Mouse (Mus musculus) kidney, postnatal 10 days (tissue): Measurements from ENCODE around the gene Tmprss11f.
"Not testable (repeated sequence)": the region's sequence is repeated elsewhere in the genome, so short reads cannot be mapped to it uniquely, and the experiment has no call there.

Experiments
- DNase-seq: peaks from one replicate; pipeline ENCODE4 v3.0.0; 2021; ENCODE audit warnings: mixed read lengths

The Tmprss11f gene

GRCm38 (mm10) chr5:86632324-86632723 lies at the start of gene Tmprss11f:
TSS of gene Tmprss11f (minus strand) at chr5:86632424.
- no peak for DNase-seq

- no peak for DNase-seq
Measured at GRCm38 (mm10) chr5:86676262-86676661, 44.0 kb upstream of the Tmprss11f start, which contains the start of gene Tmprss11b. TSS of gene Tmprss11b (minus strand) at chr5:86676362.

- peak; percentile 48 for DNase-seq
Measured at GRCm38 (mm10) chr5:86649185-86649584, 17.0 kb upstream of the Tmprss11f start.

DNA sequence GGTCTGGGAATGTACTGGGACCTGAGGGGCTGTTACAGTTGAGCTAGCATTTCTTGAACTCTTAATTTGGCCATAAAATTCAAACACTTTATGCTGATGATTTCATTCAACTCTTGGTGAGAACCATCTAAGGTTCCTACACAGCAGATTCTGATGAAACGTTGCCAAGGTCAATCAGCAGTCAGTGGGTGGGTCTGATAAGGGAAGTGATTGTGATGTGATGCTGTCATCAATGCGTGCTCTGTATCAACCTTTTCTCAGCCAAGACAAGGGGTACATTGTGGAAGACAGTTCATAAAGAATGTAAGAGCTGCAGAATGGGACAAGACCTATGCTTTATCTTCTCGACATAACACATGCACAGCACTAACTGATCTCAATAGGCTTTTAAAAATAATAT lies 8.6 kb upstream of the Tmprss11f start:
- no peak for DNase-seq

DNA sequence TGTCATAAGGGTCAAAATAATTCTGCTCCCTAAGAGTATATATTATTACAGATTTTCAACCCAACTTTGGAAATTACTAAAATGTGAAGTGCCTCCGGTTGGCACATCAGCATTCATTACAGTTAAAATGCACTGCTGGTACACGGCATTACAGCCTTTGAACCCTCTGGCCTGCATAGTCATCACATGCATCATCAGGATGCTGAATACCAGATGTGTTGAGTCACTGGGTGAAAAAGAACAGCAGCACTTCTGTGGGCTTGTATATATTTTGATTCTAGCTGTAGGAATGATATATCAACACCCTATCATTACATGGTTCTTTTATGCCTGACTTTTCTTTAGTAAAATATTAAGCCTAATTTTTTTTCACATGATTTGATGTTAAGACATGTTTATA lies 1.5 kb downstream of the Tmprss11f start:
- no peak for DNase-seq

GRCm38 (mm10) chr5:86621778-86622177 lies 10.4 kb downstream of the Tmprss11f start:
- DNase-seq, result no peak

GRCm38 (mm10) chr5:86585896-86586295 lies 46.3 kb downstream of the Tmprss11f start:
- DNase-seq, result no peak

GRCm38 (mm10) chr5:86582618-86583017 lies 49.6 kb downstream of the Tmprss11f start:
- no peak for DNase-seq

GRCm38 (mm10) chr5:86581998-86582397 lies 50.2 kb downstream of the Tmprss11f start:
- no peak for DNase-seq

- not testable (repeated sequence) for DNase-seq
Measured at GRCm38 (mm10) chr5:86578761-86579160, 53.5 kb downstream of the Tmprss11f start.

DNA sequence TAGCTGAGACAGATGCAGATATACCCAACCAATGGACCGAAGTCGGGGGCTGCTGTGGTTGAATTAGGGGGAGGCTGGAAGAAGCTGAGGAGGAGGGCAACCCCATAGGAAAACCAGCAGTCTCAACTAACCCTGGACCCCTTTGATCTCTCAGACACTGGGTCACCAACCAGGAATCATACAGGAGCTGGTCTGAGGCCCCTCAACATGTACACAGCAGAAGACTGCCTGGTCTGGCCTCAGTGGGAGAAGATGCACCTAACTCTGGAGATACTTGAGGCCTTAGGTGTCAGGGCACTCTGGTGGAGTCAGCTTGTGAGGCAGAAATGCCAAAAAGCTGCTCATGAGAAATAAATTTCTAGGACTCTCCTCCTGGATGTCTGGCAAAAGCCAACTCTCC lies 85.5 kb downstream of the Tmprss11f start:
- no peak for DNase-seq

DNA sequence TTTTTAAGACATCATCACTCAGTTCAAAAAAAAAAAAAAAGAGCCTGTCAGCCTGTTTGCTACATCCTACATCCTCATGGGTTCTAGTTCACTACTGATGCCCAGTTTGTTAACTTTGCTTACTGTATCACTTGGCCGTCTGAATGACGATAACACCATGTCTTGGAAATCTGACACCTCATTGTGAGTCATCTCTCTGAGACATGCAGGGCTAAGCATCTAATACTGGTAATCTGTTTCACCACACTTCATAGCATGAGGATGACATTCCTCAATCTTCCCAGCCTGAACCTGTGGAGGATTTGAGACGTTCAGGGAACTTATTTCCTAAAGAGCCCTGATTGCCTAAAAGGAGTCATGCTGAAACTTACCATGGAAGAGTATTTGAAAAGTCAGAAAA lies 91.6 kb downstream of the Tmprss11f start:
- DNase-seq, result no peak

DNA sequence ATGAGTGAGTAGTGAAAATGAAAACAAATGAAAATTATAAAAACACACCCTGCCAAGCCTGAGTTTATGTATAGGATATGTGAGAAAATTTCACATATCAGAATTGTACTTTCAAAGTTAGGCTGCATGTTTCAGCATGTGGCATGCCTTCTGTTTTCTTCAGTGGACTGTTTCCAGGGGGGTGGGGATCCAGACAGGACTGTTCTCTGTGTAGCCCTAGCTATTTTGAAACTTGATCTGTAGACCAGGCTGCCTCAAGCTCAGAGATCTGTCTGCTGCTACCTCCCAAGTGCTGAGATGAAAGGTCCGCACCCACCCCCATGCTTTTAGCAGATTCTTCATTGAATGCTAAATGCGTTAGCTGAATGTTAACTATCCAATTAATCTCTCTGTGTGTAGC lies 103.5 kb downstream of the Tmprss11f start:
- no peak for DNase-seq

- DNase-seq, result no peak
Measured at GRCm38 (mm10) chr5:86518500-86518899, 113.7 kb downstream of the Tmprss11f start, which contains the start of gene Tmprss11g. TSS of gene Tmprss11g (minus strand) at chr5:86518600.

GRCm38 (mm10) chr5:86511538-86511937 lies 120.7 kb downstream of the Tmprss11f start:
- no peak for DNase-seq

- no peak for DNase-seq
Measured at GRCm38 (mm10) chr5:86493453-86493852, 138.8 kb downstream of the Tmprss11f start.

GRCm38 (mm10) chr5:86482562-86482961 lies 149.7 kb downstream of the Tmprss11f start:
- DNase-seq, result no peak

DNA sequence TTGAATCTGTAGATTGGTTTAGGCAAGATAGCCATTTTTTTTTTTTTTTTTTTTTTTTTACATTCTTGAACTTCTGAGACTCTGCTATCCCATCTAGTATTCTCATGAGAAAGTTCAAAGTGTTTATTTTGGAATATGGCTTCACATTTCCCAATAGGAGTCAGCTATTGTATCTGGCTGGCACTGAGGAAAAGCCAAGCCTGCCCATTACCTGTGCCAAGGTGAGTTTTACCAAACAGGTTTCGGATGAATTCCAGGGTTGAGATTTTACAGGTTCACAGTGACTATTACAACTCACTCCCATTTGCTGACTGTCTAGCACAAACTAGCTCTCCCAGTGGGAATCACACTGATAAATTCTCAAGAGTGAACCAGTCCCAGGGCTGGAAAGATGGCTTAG lies 150.2 kb downstream of the Tmprss11f start:
- DNase-seq, result no peak

DNA sequence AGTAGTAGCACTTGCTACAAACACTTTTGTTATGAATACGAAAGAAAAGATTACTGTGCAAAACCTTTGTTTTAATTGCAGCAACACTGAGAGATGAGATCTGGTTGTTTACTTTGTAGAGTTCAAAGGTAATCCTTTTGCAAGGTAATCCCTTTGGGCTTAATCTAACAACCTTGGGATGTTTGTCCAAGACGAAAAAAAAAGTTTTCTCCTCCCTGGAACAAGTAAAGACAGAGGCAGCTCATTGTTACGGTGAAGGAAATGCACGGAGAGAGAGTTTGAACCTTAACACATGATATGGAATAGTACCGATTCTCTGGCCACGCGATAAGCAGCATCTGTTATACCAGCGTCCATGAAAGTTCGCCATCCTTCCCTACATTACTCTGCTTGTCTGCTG lies 158.4 kb downstream of the Tmprss11f start:
- DNase-seq, result no peak
